Mouse (Mus musculus) megakaryocyte-erythroid progenitor cell, adult 5 weeks (primary cell): ENCODE results near the gene Nnat. TPM values are rescaled to one million over a fixed set of nuclear protein-coding genes. Genes with fewer than 3 reads are reported as not detected.

Experiments used
- polyA plus RNA-seq: library from polyadenylated mRNA; stranded (reverse); fragments of >175 nt; gene quantifications from 2 replicates; pipeline ENCODE4 v1.2.3, GENCODE M21; 2012

Nnat gene
- 0.22 and 0.56 TPM in 2 replicates for polyA plus RNA-seq

GRCm38 (mm10) chr2:157559858-157560257, at the start of gene Nnat:
Nnat (plus strand) TSS chr2:157560078.

GRCm38 (mm10) chr2:157571224-157571832, 11.4 kb downstream of the Nnat start, which contains the start of gene Blcap:
Blcap (minus strand) TSS chr2:157571274.

Other genes starting within 250 kb of the Nnat start
- not detected in 2 replicates for gene Ghrh, start 212.6 kb upstream of the Nnat start, polyA plus RNA-seq
- 45.4 and 51.4 TPM in 2 replicates for gene Manbal, start 192.5 kb upstream of the Nnat start, polyA plus RNA-seq
- gene Src, start 141.6 kb upstream of the Nnat start, polyA plus RNA-seq: 2.4 TPM in 2 replicates
- gene Blcap, start 11.2 kb downstream of the Nnat start, polyA plus RNA-seq: 11.7 and 14.7 TPM in 2 replicates
- gene Ctnnbl1, start 177.3 kb downstream of the Nnat start, polyA plus RNA-seq: 20.0 and 27.6 TPM in 2 replicates